Comparison of ENCODE assay signal across 24 mouse cellular contexts in the genomic region with DNA sequence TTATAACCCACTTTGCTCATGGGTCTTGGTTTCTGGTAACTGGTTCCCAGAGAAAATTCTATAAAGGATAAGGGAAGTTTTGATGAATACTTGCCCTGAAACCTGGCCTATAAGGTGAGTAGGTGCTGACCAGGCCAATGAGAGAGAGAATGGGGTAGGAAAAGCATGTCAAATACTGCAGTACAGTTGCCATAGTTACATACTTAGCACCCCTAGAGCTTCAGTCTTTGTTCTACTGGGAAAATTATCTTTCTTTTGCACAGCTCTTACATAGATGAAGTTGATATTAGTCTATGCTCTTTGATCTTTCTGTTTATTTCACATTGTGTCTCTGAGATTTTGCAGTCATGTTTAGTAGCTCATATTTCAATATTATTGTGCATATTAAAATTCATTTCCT.
DNase-seq lines count a peak whose midpoint lies in the region; ATAC-seq and TF ChIP-seq lines count a peak whose summit lies in the region.
"Had no signal": no experiment of that assay in that cellular context is flagged by ENCODE, and none has a peak within 500 bp of the region (broad histone marks: within the 10 kb centered on the region; RNA-seq: fewer than 3 reads in every experiment).

No protein-coding gene starts in this region.

- no peaks in the 10 kb centered on the region for H3K36me3 ChIP-seq in forebrain, postnatal 0 days (ENCODE audit: insufficient read depth)
- H3K36me3 ChIP-seq in forebrain, embryonic 15.5 days: no peaks in the 10 kb centered on the region
- no peaks in the 10 kb centered on the region for H3K36me3 ChIP-seq in midbrain, embryonic 15.5 days (replicated peaks)
- H3K36me3 ChIP-seq in midbrain, embryonic 10.5 days: no peaks in the 10 kb centered on the region
- no peaks in the 10 kb centered on the region for H3K36me3 ChIP-seq in midbrain, postnatal 0 days (ENCODE audit: insufficient read depth, low read length)
- no peaks in the 10 kb centered on the region for H3K36me3 ChIP-seq in midbrain, embryonic 11.5 days (ENCODE audit: control insufficient read depth, insufficient read depth, low read length)
- H3K36me3 ChIP-seq: embryonic facial prominence, embryonic 10.5 days; embryonic facial prominence, embryonic 12.5 days; G1E had no signal

- ATAC-seq in forebrain, postnatal 0 days: peak; percentile 51; the same call in 1 of the 2 replicates
- ATAC-seq in forebrain, embryonic 15.5 days (replicated peaks): no peak
- 0 out of 2 replicates have a peak, but pooled peaks have one; percentile 45 for ATAC-seq in midbrain, embryonic 15.5 days (replicated peaks)
- ATAC-seq in midbrain, postnatal 0 days (ENCODE audit: low FRiP score): peak; percentile 52; the same call in 1 of the 2 replicates
- ATAC-seq in midbrain, embryonic 11.5 days (ENCODE audit: low FRiP score): no peak
- ATAC-seq: activated CD4-positive, CD25-positive, alpha-beta regulatory T cell, adult 4 months; CD4-positive, CD25-positive, alpha-beta regulatory T cell, adult 4 months; forebrain, embryonic 13.5 days; forebrain, embryonic 16.5 days; Patski had no signal

- no peak for TF ChIP-seq CTCF in forebrain, postnatal 0 days (IDR thresholded peaks at IDR 0.05; ENCODE audit: low read depth)
- TF ChIP-seq CTCF in midbrain, postnatal 0 days (IDR thresholded peaks at IDR 0.05): no peak

- H3K9ac ChIP-seq in forebrain, postnatal 0 days: no peak overlapping the region
- H3K9ac ChIP-seq in forebrain, embryonic 15.5 days (replicated peaks): no peak overlapping the region
- H3K9ac ChIP-seq in midbrain, embryonic 15.5 days: no peak overlapping the region
- H3K9ac ChIP-seq in midbrain, postnatal 0 days (replicated peaks; ENCODE audit: low read length, poor library complexity, severe bottlenecking): no peak overlapping the region
- no peak overlapping the region for H3K9ac ChIP-seq in midbrain, embryonic 11.5 days (ENCODE audit: low read length)
- H3K9ac ChIP-seq: embryonic facial prominence, embryonic 12.5 days; forebrain, embryonic 13.5 days had no signal

- H3K27ac ChIP-seq in forebrain, postnatal 0 days (ENCODE audit: low read depth, low read length): no peak overlapping the region
- H3K27ac ChIP-seq in forebrain, embryonic 15.5 days (replicated peaks): no peak overlapping the region
- H3K27ac ChIP-seq in midbrain, embryonic 15.5 days: no peak overlapping the region
- no peak overlapping the region for H3K27ac ChIP-seq in midbrain, embryonic 10.5 days (replicated peaks)
- no peak overlapping the region for H3K27ac ChIP-seq in midbrain, postnatal 0 days (ENCODE audit: low read depth, low read length)
- no peak overlapping the region for H3K27ac ChIP-seq in midbrain, embryonic 11.5 days (ENCODE audit: low read depth, low read length)
- H3K27ac ChIP-seq: embryonic facial prominence, embryonic 10.5 days; embryonic facial prominence, embryonic 12.5 days; forebrain, embryonic 13.5 days had no signal

- no peak overlapping the region for H3K4me3 ChIP-seq in forebrain, postnatal 0 days (ENCODE audit: low read depth, low read length)
- no peak overlapping the region for H3K4me3 ChIP-seq in forebrain, embryonic 15.5 days
- no peak overlapping the region for H3K4me3 ChIP-seq in midbrain, embryonic 15.5 days
- H3K4me3 ChIP-seq in midbrain, embryonic 10.5 days: no peak overlapping the region
- H3K4me3 ChIP-seq in midbrain, postnatal 0 days (ENCODE audit: low read depth, low read length): no peak overlapping the region
- H3K4me3 ChIP-seq in midbrain, embryonic 11.5 days (ENCODE audit: low read depth, low read length): no peak overlapping the region
- H3K4me3 ChIP-seq: embryonic facial prominence, embryonic 10.5 days; embryonic facial prominence, embryonic 12.5 days; forebrain, embryonic 13.5 days had no signal

- H3K27me3 ChIP-seq in forebrain, postnatal 0 days (ENCODE audit: insufficient read depth, low read length): no peaks in the 10 kb centered on the region
- no peaks in the 10 kb centered on the region for H3K27me3 ChIP-seq in forebrain, embryonic 15.5 days
- H3K27me3 ChIP-seq in midbrain, embryonic 15.5 days (replicated peaks): no peaks in the 10 kb centered on the region
- no peaks in the 10 kb centered on the region for H3K27me3 ChIP-seq in midbrain, embryonic 10.5 days (ENCODE audit: low read depth, poor library complexity, severe bottlenecking)
- H3K27me3 ChIP-seq in midbrain, postnatal 0 days (ENCODE audit: insufficient read depth, low read length): no peaks in the 10 kb centered on the region
- H3K27me3 ChIP-seq in midbrain, embryonic 11.5 days (ENCODE audit: control insufficient read depth, insufficient read depth, low read length): no peaks in the 10 kb centered on the region
- H3K27me3 ChIP-seq: CH12.LX; embryonic facial prominence, embryonic 12.5 days; forebrain, embryonic 13.5 days; Patski had no signal

- no peak overlapping the region for H3K4me2 ChIP-seq in forebrain, postnatal 0 days (ENCODE audit: low read depth)
- no peak overlapping the region for H3K4me2 ChIP-seq in forebrain, embryonic 15.5 days (replicated peaks)
- H3K4me2 ChIP-seq in midbrain, embryonic 15.5 days: no peak overlapping the region
- no peak overlapping the region for H3K4me2 ChIP-seq in midbrain, postnatal 0 days (ENCODE audit: low read depth, low read length, poor library complexity, severe bottlenecking)
- H3K4me2 ChIP-seq in midbrain, embryonic 11.5 days: no peak overlapping the region
- H3K4me2 ChIP-seq: embryonic facial prominence, embryonic 12.5 days; forebrain, embryonic 13.5 days had no signal

- DNase-seq in forebrain, postnatal 0 days: peak; percentile 9
- DNase-seq in midbrain, embryonic 10.5 days (ENCODE audit: low spot score): no peak
- no peak for DNase-seq in midbrain, postnatal 0 days (ENCODE audit: low spot score)
- no peak for DNase-seq in midbrain, embryonic 11.5 days (ENCODE audit: low spot score, missing footprints)
- DNase-seq: adrenal gland, adult 8-10 months; adrenal gland, postnatal 14 days; adrenal gland, postnatal 36 days; B cell, adult 2 months; cerebellum, adult 11-12 months; cerebellum, adult 2 months; cerebellum, adult 9-10 months; cerebellum, postnatal 10 days; cerebellum, postnatal 25 days had no signal

- no peaks in the 10 kb centered on the region for H3K4me1 ChIP-seq in forebrain, postnatal 0 days (ENCODE audit: insufficient read depth)
- peaks cover 5% of the 10 kb centered on the region; the same call in 1 of the 2 replicates for H3K4me1 ChIP-seq in forebrain, embryonic 15.5 days
- H3K4me1 ChIP-seq in midbrain, embryonic 15.5 days: 0 out of 2 replicates have a peak, but pooled peaks cover 2% of the 10 kb centered on the region
- no peaks in the 10 kb centered on the region; the same call in 1 of the 2 replicates for H3K4me1 ChIP-seq in midbrain, embryonic 10.5 days
- no peaks in the 10 kb centered on the region; the same call in 1 of the 2 replicates for H3K4me1 ChIP-seq in midbrain, postnatal 0 days (ENCODE audit: insufficient read depth, low read length)
- H3K4me1 ChIP-seq in midbrain, embryonic 11.5 days (ENCODE audit: control insufficient read depth, insufficient read depth, low read length): no peaks in the 10 kb centered on the region
- H3K4me1 ChIP-seq: embryonic facial prominence, embryonic 10.5 days; embryonic facial prominence, embryonic 12.5 days; forebrain, embryonic 13.5 days had no signal

- H3K9me3 ChIP-seq in forebrain, postnatal 0 days (ENCODE audit: low read length): no peaks in the 10 kb centered on the region
- H3K9me3 ChIP-seq in forebrain, embryonic 15.5 days: no peaks in the 10 kb centered on the region
- no peaks in the 10 kb centered on the region for H3K9me3 ChIP-seq in midbrain, embryonic 15.5 days
- H3K9me3 ChIP-seq in midbrain, embryonic 10.5 days (replicated peaks): no peaks in the 10 kb centered on the region
- no peaks in the 10 kb centered on the region for H3K9me3 ChIP-seq in midbrain, postnatal 0 days (ENCODE audit: low read length)
- no peaks in the 10 kb centered on the region for H3K9me3 ChIP-seq in midbrain, embryonic 11.5 days (ENCODE audit: control insufficient read depth, low read length)
- H3K9me3 ChIP-seq: embryonic facial prominence, embryonic 10.5 days; embryonic facial prominence, embryonic 12.5 days; forebrain, embryonic 13.5 days; G1E had no signal

Comparison
In these comparisons a context has a peak if more than half of its experiments do, and no peak if none do; other contexts are left out.
1. ATAC-seq: peak in forebrain, postnatal 0 days (single experiment), midbrain, embryonic 15.5 days (single experiment) and midbrain, postnatal 0 days (single experiment); none in forebrain, embryonic 15.5 days (single experiment) and midbrain, embryonic 11.5 days (single experiment).